Mouse (Mus musculus) erythroid progenitor cell, adult 5-6 weeks (primary cell): ENCODE data around the gene Pard3. TPM values are rescaled to one million over a fixed set of nuclear protein-coding genes. Genes with fewer than 3 reads are reported as not detected.

Experiments used
- ATAC-seq: replicated peaks from 2 replicates; pipeline ENCODE4 v1.8.0; 2016; ENCODE audit warnings: moderate number of reproducible peaks, mild to moderate bottlenecking, moderate TSS enrichment, inconsistent platforms; ENCODE audit not compliant: poor library complexity, low FRiP score, severe bottlenecking
- total RNA-seq, 2 experiments: library from RNA; stranded (forward) in 1 of 2; stranded (reverse) in 1 of 2; fragments of 150-400 nt in 1 of 2; fragments of 186-747, 209-891 nt in 1 of 2; gene quantifications; 2 replicates each; pipeline versions ENCODE4 v1.2.3 to v1.2.4; 2015 to 2017; ENCODE audit warnings: low replicate concordance in 2 of 2

Pard3 gene
- total RNA-seq, 2 experiments from 2014 or later, result 0.15 TPM; not detected in 1

GRCm38 (mm10) chr8:127511341-127511740, 447.6 kb downstream of the Pard3 start:
- ATAC-seq, result no peak

- no peak for ATAC-seq
These were observed 448.4 kb downstream of the Pard3 start for GRCm38 (mm10) chr8:127512001-127512573.

GRCm38 (mm10) chr8:127512580-127512979, 448.9 kb downstream of the Pard3 start:
- no peak for ATAC-seq

- no peak for ATAC-seq
These were observed 451.4 kb downstream of the Pard3 start for GRCm38 (mm10) chr8:127514810-127515735.

- ATAC-seq, result no peak
These were observed 452.4 kb downstream of the Pard3 start for GRCm38 (mm10) chr8:127516043-127516442.

GRCm38 (mm10) chr8:127525673-127526072, 462.0 kb downstream of the Pard3 start:
- no peak for ATAC-seq

GRCm38 (mm10) chr8:127528315-127528714, 464.6 kb downstream of the Pard3 start:
- no peak for ATAC-seq

- no peak for ATAC-seq
These were observed 466.1 kb downstream of the Pard3 start for GRCm38 (mm10) chr8:127529746-127530145.

- ATAC-seq, result no peak
These were observed 468.2 kb downstream of the Pard3 start for GRCm38 (mm10) chr8:127531866-127532265.

- no peak for ATAC-seq
These were observed 471.1 kb downstream of the Pard3 start for GRCm38 (mm10) chr8:127534789-127535188.

- no peak for ATAC-seq
These were observed 471.6 kb downstream of the Pard3 start for GRCm38 (mm10) chr8:127535192-127535845.

- ATAC-seq, result no peak
These were observed 472.1 kb downstream of the Pard3 start for GRCm38 (mm10) chr8:127535846-127536220.

- no peak for ATAC-seq
These were observed 476.1 kb downstream of the Pard3 start for GRCm38 (mm10) chr8:127539803-127540202.

GRCm38 (mm10) chr8:127540273-127540672, 476.6 kb downstream of the Pard3 start:
- ATAC-seq, result no peak; the same call in 1 of the 2 replicates

GRCm38 (mm10) chr8:127542162-127542561, 478.5 kb downstream of the Pard3 start:
- no peak for ATAC-seq

- no peak for ATAC-seq
These were observed 480.0 kb downstream of the Pard3 start for GRCm38 (mm10) chr8:127543676-127544075.

GRCm38 (mm10) chr8:127546161-127546560, 482.5 kb downstream of the Pard3 start:
- ATAC-seq, result no peak

- no peak for ATAC-seq
These were observed 487.2 kb downstream of the Pard3 start for GRCm38 (mm10) chr8:127550928-127551327.

GRCm38 (mm10) chr8:127552161-127552595, 488.5 kb downstream of the Pard3 start:
- no peak for ATAC-seq

- no peak for ATAC-seq
These were observed 489.1 kb downstream of the Pard3 start for GRCm38 (mm10) chr8:127552836-127553235.

- ATAC-seq, result no peak
These were observed 489.9 kb downstream of the Pard3 start for GRCm38 (mm10) chr8:127553582-127553981.
